Mouse (Mus musculus): ENCODE measurements around the gene Arid1b.
A peak's percentile ranks its signal among the peaks of the same experiment; 100 is the strongest.

Arid1b gene

GRCm38 (mm10) chr17:5218955-5219557 is 224.9 kb downstream of the Arid1b start:
- no peak for DNase-seq

GRCm38 (mm10) chr17:5221041-5221440 is 226.9 kb downstream of the Arid1b start:
- peak; percentile 40 for DNase-seq

GRCm38 (mm10) chr17:5221558-5221957 is 227.4 kb downstream of the Arid1b start:
- no peak for DNase-seq

- DNase-seq: no peak
Measured at GRCm38 (mm10) chr17:5222827-5223226, 228.7 kb downstream of the Arid1b start.

GRCm38 (mm10) chr17:5224932-5225331 is 230.8 kb downstream of the Arid1b start:
- no peak for DNase-seq

- DNase-seq: no peak
Measured at GRCm38 (mm10) chr17:5227136-5227535, 233.0 kb downstream of the Arid1b start.

- DNase-seq: no peak
Measured at GRCm38 (mm10) chr17:5227950-5228615, 234.0 kb downstream of the Arid1b start.

- DNase-seq: no peak
Measured at GRCm38 (mm10) chr17:5228616-5229250, 234.6 kb downstream of the Arid1b start.

- DNase-seq: no peak
Measured at GRCm38 (mm10) chr17:5230063-5230462, 235.9 kb downstream of the Arid1b start.

- no peak for DNase-seq
Measured at GRCm38 (mm10) chr17:5232180-5232579, 238.0 kb downstream of the Arid1b start.

- DNase-seq: no peak
Measured at GRCm38 (mm10) chr17:5233991-5234390, 239.9 kb downstream of the Arid1b start.

- no peak for DNase-seq
Measured at GRCm38 (mm10) chr17:5235057-5235456, 240.9 kb downstream of the Arid1b start.

GRCm38 (mm10) chr17:5237765-5238164 is 243.6 kb downstream of the Arid1b start:
- DNase-seq: no peak

- DNase-seq: no peak
Measured at GRCm38 (mm10) chr17:5238387-5239245, 244.5 kb downstream of the Arid1b start.

- no peak for DNase-seq
Measured at GRCm38 (mm10) chr17:5244526-5244925, 250.4 kb downstream of the Arid1b start.

- DNase-seq: no peak
Measured at GRCm38 (mm10) chr17:5246688-5247087, 252.6 kb downstream of the Arid1b start.

- DNase-seq: no peak
Measured at GRCm38 (mm10) chr17:5247247-5247646, 253.1 kb downstream of the Arid1b start.

GRCm38 (mm10) chr17:5247737-5248136 is 253.6 kb downstream of the Arid1b start:
- DNase-seq: peak; percentile 41

GRCm38 (mm10) chr17:5248957-5249656 is 255.0 kb downstream of the Arid1b start:
- peak; percentile 64 for DNase-seq

- no peak for DNase-seq
Measured at GRCm38 (mm10) chr17:5249681-5250180, 255.6 kb downstream of the Arid1b start.

GRCm38 (mm10) chr17:5252436-5252835 is 258.3 kb downstream of the Arid1b start:
- peak; percentile 90 for DNase-seq
